Mouse (Mus musculus): ENCODE results near the gene Dennd6a. TPM values are rescaled to one million over a fixed set of nuclear protein-coding genes. Genes with fewer than 3 reads are reported as not detected.
"Not testable (repeated sequence)": the region's sequence is repeated elsewhere in the genome, so short reads cannot be mapped to it uniquely, and the experiment has no call there.

Gene Dennd6a
- polyA plus RNA-seq (2014; fragmentation: Nextera tagmentation; extraction: Ambion mirVana) = 28.1 and 29.8 TPM in 2 replicates

DNA sequence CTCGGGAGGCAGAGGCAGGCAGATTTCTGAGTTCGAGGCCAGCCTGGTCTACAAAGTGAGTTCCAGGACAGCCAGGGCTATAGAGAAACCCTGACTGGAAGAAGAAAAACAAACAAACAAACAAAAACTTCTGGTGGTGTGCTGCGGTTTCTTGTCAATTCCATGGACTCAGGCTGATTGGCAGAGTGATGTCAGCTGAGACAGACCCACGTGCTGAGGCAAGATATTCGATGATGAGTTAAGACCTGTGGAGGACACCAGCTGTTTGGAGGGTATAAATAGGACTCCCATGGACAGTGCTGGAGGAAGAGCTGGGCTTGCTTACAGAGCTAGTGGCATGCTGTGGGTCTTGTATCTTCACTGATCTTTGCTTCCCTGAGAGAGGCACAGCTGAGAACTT, at the start of gene Dennd6a:
Gene Dennd6a (plus strand): TSS at position 301 of the 400 bp plus-strand sequence.
- H3K9ac ChIP-seq (ENCODE audit: low read depth, low read length); H3K27me3 ChIP-seq (ENCODE audit: control insufficient read depth, insufficient read depth, low read length); ATAC-seq (replicated peaks; ENCODE audit: insufficient number of reproducible peaks, low FRiP score, low TSS enrichment); H3K4me1 ChIP-seq (ENCODE audit: control insufficient read depth, insufficient read depth, low read length); H3K27ac ChIP-seq (ENCODE audit: low read depth, low read length); H3K4me3 ChIP-seq (ENCODE audit: low read depth, low read length); H3K36me3 ChIP-seq (ENCODE audit: control insufficient read depth, insufficient read depth, low read length); H3K4me2 ChIP-seq; H3K9me3 ChIP-seq (replicated peaks; ENCODE audit: control insufficient read depth, low read length): not testable (repeated sequence)
- 74% methylated on average over 5 of the region's 5 CpGs for WGBS (ENCODE audit: insufficient replicate concordance)

DNA sequence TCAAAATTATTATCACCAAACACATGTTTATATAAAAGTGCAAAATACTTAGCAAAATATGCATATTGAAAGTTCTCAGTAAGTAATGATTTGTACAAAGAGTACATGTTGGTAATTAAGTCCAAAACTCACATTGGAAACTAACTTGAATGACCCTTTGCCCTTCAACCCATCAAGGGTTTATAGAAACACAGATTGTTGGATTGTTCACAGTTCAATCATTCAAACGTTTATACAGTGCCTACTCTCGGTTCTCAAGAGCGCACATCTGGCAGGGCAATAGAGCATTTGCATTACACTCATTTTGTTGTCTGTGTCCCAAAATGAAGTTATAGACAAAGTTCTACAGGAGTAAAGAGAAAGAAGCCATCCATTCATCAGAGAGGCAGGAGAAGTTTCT, 47.7 kb upstream of the Dennd6a start:
- no peaks in the 10 kb centered on the region for H3K36me3 ChIP-seq (ENCODE audit: control insufficient read depth, insufficient read depth, low read length)
- no peaks in the 10 kb centered on the region for H3K9me3 ChIP-seq (replicated peaks; ENCODE audit: control insufficient read depth, low read length)
- no peak overlapping the region for H3K9ac ChIP-seq (ENCODE audit: low read depth, low read length)
- no peak overlapping the region for H3K27ac ChIP-seq (ENCODE audit: low read depth, low read length)
- no peaks in the 10 kb centered on the region for H3K27me3 ChIP-seq (ENCODE audit: control insufficient read depth, insufficient read depth, low read length)
- H3K4me1 ChIP-seq (ENCODE audit: control insufficient read depth, insufficient read depth, low read length) = 0 out of 2 replicates have a peak, but pooled peaks cover 7% of the 10 kb centered on the region
- WGBS (ENCODE audit: insufficient replicate concordance) = 75% methylated on average over 3 of the region's 3 CpGs
- H3K4me2 ChIP-seq = no peak overlapping the region
- ATAC-seq (replicated peaks; ENCODE audit: insufficient number of reproducible peaks, low FRiP score, low TSS enrichment) = no peak
- H3K4me3 ChIP-seq (ENCODE audit: low read depth, low read length) = no peak overlapping the region

DNA sequence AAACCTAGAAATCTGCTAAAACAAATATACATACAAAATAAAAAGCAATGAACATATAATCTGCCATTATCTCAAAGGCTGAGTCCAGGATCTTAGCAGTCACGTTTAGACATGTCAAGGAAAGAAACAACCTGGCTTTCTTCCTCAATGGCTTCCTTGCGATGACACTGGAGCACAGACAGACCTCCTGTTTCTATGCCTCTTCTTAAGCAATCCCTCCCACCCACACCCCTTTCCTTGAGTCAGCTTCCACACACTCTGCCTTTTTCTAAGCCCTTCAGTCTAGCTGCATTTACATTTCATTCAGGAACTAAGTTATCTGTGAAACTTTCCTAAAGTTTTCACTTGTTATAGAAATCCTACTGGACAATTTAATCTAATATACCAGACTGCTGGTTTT, 45.4 kb upstream of the Dennd6a start:
- H3K4me3 ChIP-seq (ENCODE audit: low read depth, low read length) = no peak overlapping the region
- H3K4me1 ChIP-seq (ENCODE audit: control insufficient read depth, insufficient read depth, low read length) = peaks cover 12% of the 10 kb centered on the region
- H3K9ac ChIP-seq (ENCODE audit: low read depth, low read length) = no peak overlapping the region
- no peak for ATAC-seq (replicated peaks; ENCODE audit: insufficient number of reproducible peaks, low FRiP score, low TSS enrichment)
- no peak overlapping the region for H3K4me2 ChIP-seq
- no peaks in the 10 kb centered on the region for H3K27me3 ChIP-seq (ENCODE audit: control insufficient read depth, insufficient read depth, low read length)
- H3K36me3 ChIP-seq (ENCODE audit: control insufficient read depth, insufficient read depth, low read length) = no peaks in the 10 kb centered on the region
- H3K9me3 ChIP-seq (replicated peaks; ENCODE audit: control insufficient read depth, low read length) = no peaks in the 10 kb centered on the region
- H3K27ac ChIP-seq (ENCODE audit: low read depth, low read length) = no peak overlapping the region
- 61% methylated on average over 2 of the region's 2 CpGs for WGBS (ENCODE audit: insufficient replicate concordance)

DNA sequence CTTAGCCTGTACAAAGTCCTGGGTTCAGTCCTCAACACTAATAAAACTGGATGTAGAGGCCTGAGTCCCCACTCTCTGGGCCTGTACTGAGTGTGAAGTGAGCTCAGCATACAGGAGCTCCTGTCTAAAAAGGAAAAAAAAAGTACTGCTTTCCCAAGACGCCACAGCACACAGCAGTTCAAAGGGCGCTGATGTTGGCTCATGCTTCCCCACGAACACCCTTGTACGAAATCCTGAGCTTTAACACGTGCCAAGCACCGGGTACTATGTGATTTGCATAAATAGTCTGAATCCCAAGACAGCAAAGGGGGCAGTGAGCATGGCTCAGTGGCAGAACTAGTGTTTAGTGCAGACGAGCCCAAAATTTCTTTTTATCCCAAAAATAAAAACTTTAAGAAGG, 43.3 kb upstream of the Dennd6a start:
- H3K4me1 ChIP-seq (ENCODE audit: control insufficient read depth, insufficient read depth, low read length) = peaks cover 12% of the 10 kb centered on the region
- no peak overlapping the region for H3K4me3 ChIP-seq (ENCODE audit: low read depth, low read length)
- no peak overlapping the region for H3K9ac ChIP-seq (ENCODE audit: low read depth, low read length)
- ATAC-seq (replicated peaks; ENCODE audit: insufficient number of reproducible peaks, low FRiP score, low TSS enrichment) = no peak
- no peak overlapping the region for H3K4me2 ChIP-seq
- no peaks in the 10 kb centered on the region for H3K9me3 ChIP-seq (replicated peaks; ENCODE audit: control insufficient read depth, low read length)
- no peak overlapping the region for H3K27ac ChIP-seq (ENCODE audit: low read depth, low read length)
- H3K36me3 ChIP-seq (ENCODE audit: control insufficient read depth, insufficient read depth, low read length) = no peaks in the 10 kb centered on the region
- 81% methylated on average over 7 of the region's 7 CpGs for WGBS (ENCODE audit: insufficient replicate concordance)
- H3K27me3 ChIP-seq (ENCODE audit: control insufficient read depth, insufficient read depth, low read length) = no peaks in the 10 kb centered on the region

DNA sequence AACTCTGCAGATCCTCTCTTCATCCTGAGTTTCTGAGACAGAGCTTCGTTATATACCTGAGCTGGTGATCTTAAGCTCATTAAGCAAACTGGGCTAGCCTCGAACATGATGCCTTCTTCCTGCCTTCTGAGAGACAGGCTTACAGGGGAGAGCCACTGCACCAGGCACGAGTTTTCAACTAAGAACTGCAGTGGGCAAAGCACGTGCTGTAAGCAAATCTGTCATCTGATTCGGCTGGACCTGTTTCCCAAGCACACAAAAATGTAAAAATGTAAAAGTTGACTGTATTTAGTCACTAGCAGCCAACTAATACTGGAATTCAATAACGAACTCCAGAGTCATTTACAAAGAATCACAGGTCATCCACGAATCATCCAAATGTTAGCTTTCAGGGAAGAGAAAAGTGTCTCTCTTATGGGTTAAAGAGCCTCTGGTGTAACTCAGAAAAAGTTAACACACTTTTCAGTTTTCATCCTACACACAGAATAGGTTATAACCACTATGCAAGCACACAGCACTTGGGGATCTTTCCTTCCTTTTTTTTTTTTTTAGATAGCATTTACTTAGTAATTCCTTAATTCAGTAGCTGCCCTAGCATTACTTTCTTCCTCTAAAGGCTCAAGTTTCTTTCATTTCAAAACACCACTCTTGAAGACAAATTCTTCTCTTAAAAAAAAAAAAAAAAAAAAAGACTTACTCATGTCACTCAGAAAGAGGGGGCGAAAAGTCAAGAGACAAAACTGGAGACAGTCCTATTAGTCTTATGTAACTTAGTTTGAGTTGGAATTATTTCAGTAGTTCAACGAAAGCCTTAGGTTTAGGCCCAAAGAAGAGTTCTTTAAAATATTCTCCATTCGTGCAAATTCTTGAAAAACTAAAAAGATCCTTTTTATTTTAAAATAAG, 42.0 kb upstream of the Dennd6a start:
- H3K4me1 ChIP-seq (ENCODE audit: control insufficient read depth, insufficient read depth, low read length) = peaks cover 12% of the 10 kb centered on the region

DNA sequence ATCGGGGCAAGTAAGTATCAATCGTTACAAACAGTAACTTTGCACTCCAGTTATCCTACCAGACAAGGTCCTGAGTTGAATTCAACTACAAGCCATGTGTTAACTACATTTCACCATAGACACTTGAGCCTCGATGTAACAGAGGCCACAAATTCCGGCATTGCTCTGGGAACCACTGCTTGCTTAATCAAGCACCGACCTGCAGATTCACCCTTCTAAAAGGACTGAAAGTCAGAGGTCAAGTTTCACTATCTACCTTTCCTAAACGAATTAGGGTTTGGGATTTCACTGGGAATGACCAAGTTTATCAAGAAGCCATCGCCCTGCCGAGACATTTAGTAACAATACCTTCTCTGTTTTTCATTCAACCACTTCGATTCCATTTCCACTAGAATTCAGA, 40.9 kb upstream of the Dennd6a start:
- Histone ChIP-seq H3K27ac (ENCODE audit: low read depth, low read length) (no peak overlapping the region), H3K4me2 (peak overlapping the region; percentile 95), H3K27me3 (ENCODE audit: control insufficient read depth, insufficient read depth, low read length) (no peaks in the 10 kb centered on the region), H3K9me3 (replicated peaks; ENCODE audit: control insufficient read depth, low read length) (no peaks in the 10 kb centered on the region), H3K4me3 (ENCODE audit: low read depth, low read length) (peak overlapping the region; percentile 96), H3K4me1 (ENCODE audit: control insufficient read depth, insufficient read depth, low read length) (peaks cover 12% of the 10 kb centered on the region), H3K9ac (ENCODE audit: low read depth, low read length) (peak overlapping the region; percentile 95; the same call in 1 of the 2 replicates), H3K36me3 (ENCODE audit: control insufficient read depth, insufficient read depth, low read length) (no peaks in the 10 kb centered on the region)
- 47% methylated on average over 9 of the region's 9 CpGs for WGBS (ENCODE audit: insufficient replicate concordance)
- no peak for ATAC-seq (replicated peaks; ENCODE audit: insufficient number of reproducible peaks, low FRiP score, low TSS enrichment)

More for the DNA sequence above, 42.0 kb upstream of the Dennd6a start:
- Histone ChIP-seq H3K36me3 (ENCODE audit: control insufficient read depth, insufficient read depth, low read length) (no peaks in the 10 kb centered on the region), H3K27ac (ENCODE audit: low read depth, low read length) (no peak overlapping the region), H3K4me2 (0 out of 2 replicates have a peak overlapping the region, but pooled peaks have one; percentile 2), H3K9ac (ENCODE audit: low read depth, low read length) (no peak overlapping the region), H3K9me3 (replicated peaks; ENCODE audit: control insufficient read depth, low read length) (no peaks in the 10 kb centered on the region), H3K4me3 (ENCODE audit: low read depth, low read length) (no peak overlapping the region), H3K27me3 (ENCODE audit: control insufficient read depth, insufficient read depth, low read length) (no peaks in the 10 kb centered on the region)
- no peak for ATAC-seq (replicated peaks; ENCODE audit: insufficient number of reproducible peaks, low FRiP score, low TSS enrichment)
- 74% methylated on average over 10 of the region's 10 CpGs for WGBS (ENCODE audit: insufficient replicate concordance)

DNA sequence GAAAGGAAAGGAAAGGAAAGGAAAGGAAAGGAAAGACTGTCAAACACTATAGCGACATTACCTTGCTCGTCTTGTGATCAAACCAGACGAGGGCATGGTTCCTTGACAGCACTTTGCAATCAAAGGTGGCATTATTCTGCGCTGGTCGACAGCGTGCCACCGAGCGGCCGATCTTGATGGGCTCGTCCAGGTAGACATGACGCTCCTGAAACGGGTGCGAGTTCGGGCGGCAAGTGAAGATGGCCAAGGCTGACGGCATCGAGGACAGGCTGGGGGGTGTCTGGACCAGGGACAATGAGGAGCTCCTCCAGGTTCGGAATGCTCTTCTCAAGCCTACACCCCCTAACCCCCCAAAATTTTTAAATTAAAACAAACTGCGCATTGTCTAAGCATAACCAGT, 40.4 kb upstream of the Dennd6a start:
- H3K4me1 ChIP-seq (ENCODE audit: control insufficient read depth, insufficient read depth, low read length) = peaks cover 12% of the 10 kb centered on the region
- no peak for ATAC-seq (replicated peaks; ENCODE audit: insufficient number of reproducible peaks, low FRiP score, low TSS enrichment)
- no peaks in the 10 kb centered on the region for H3K36me3 ChIP-seq (ENCODE audit: control insufficient read depth, insufficient read depth, low read length)
- 26% methylated on average over 19 of the region's 19 CpGs for WGBS (ENCODE audit: insufficient replicate concordance)
- peak overlapping the region; percentile 95 for H3K4me2 ChIP-seq
- peak overlapping the region; percentile 95 for H3K9ac ChIP-seq (ENCODE audit: low read depth, low read length)
- no peaks in the 10 kb centered on the region for H3K27me3 ChIP-seq (ENCODE audit: control insufficient read depth, insufficient read depth, low read length)
- H3K4me3 ChIP-seq (ENCODE audit: low read depth, low read length) = peak overlapping the region; percentile 96
- H3K27ac ChIP-seq (ENCODE audit: low read depth, low read length) = no peak overlapping the region
- H3K9me3 ChIP-seq (replicated peaks; ENCODE audit: control insufficient read depth, low read length) = no peaks in the 10 kb centered on the region

DNA sequence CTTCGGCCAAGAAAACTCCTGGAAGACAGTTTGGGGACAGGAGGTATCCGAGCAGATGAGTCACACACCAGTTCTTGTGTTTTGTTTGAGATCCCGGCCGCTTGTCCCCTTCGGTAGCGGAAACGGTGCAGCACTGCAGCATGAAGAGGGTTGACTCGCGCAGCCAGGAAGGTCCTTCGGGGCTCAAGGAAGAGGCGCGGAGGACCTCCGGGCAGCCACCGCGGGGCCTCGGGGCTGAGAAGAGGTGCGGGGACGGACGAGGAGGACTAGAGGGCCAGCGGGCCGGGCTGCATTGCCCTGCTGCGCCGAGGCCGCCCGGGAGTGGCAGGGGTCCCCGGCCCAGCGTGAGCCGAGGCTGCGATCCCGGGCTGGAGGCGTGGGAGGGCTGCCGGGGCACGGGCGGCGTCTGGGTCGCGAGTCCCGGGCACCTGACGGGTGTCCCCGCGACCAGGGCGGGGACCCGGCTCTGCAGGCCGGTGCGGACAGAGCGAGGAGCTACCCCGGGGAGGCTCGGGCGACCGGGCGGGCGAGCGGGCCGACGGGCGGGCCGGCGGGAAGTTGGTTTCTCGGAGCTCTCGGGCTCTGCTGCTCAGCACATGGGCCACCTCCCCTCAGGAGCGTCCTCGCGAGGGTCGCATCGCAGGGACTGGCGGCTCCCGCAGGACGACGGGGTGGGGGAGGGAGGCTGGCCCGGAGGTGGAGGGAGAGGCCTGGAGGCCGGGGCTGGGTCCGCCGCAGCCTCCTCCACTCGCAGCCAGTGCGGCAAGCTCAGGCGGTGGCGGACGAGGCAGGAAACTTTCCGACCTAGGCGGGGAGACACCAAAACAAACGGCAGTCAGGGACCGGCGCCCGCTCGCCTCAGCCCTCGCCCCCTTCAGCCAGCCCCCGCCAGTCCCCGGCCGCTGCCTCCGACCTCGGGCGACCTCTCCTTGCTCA, 39.6 kb upstream of the Dennd6a start:
- Histone ChIP-seq H3K4me2 (peak overlapping the region; percentile 95), H3K27me3 (ENCODE audit: control insufficient read depth, insufficient read depth, low read length) (no peaks in the 10 kb centered on the region), H3K4me1 (ENCODE audit: control insufficient read depth, insufficient read depth, low read length) (peaks cover 12% of the 10 kb centered on the region), H3K9ac (ENCODE audit: low read depth, low read length) (peak overlapping the region; percentile 95), H3K36me3 (ENCODE audit: control insufficient read depth, insufficient read depth, low read length) (no peaks in the 10 kb centered on the region), H3K4me3 (ENCODE audit: low read depth, low read length) (peak overlapping the region; percentile 96), H3K27ac (ENCODE audit: low read depth, low read length) (peak overlapping the region; percentile 87), H3K9me3 (replicated peaks; ENCODE audit: control insufficient read depth, low read length) (no peaks in the 10 kb centered on the region)
- peak; percentile 82 for ATAC-seq (replicated peaks; ENCODE audit: insufficient number of reproducible peaks, low FRiP score, low TSS enrichment)
- WGBS (ENCODE audit: insufficient replicate concordance) = under 1% methylated on average over 89 of the region's 92 CpGs

Measured in heart, embryonic 11.5 days (tissue).